Mouse (Mus musculus): ENCODE data around the gene Sec61a1. TPM values are rescaled to one million over a fixed set of nuclear protein-coding genes. Genes with fewer than 3 reads are reported as not detected.

Gene Sec61a1
- polyA plus RNA-seq (2015; fragmentation: Illumina TruSeq; extraction: RNeasy Lipid Tissue Mini Kit (QIAGEN cat#74804); ENCODE audit: insufficient read depth, low replicate concordance): 82.5 TPM

GRCm38 (mm10) chr6:88518404-88519263, at the start of gene Sec61a1:
Gene Sec61a1 (minus strand): TSS chr6:88518905.

GRCm38 (mm10) chr6:88465181-88465920, 53.4 kb downstream of the Sec61a1 start, which contains the start of gene Ruvbl1:
Gene Ruvbl1 (plus strand): TSS chr6:88465409.

Other genes starting within 250 kb of the Sec61a1 start
- gene Eefsec, start 72.4 kb downstream of the Sec61a1 start, polyA plus RNA-seq (2015; fragmentation: Illumina TruSeq; extraction: RNeasy Lipid Tissue Mini Kit (QIAGEN cat#74804); ENCODE audit: insufficient read depth, low replicate concordance): 18.1 TPM
- 37.0 TPM for gene Ruvbl1, start 53.5 kb downstream of the Sec61a1 start, polyA plus RNA-seq (2015; fragmentation: Illumina TruSeq; extraction: RNeasy Lipid Tissue Mini Kit (QIAGEN cat#74804); ENCODE audit: insufficient read depth, low replicate concordance)
- 1.9 TPM for gene Kbtbd12, start 119.0 kb upstream of the Sec61a1 start, polyA plus RNA-seq (2015; fragmentation: Illumina TruSeq; extraction: RNeasy Lipid Tissue Mini Kit (QIAGEN cat#74804); ENCODE audit: insufficient read depth, low replicate concordance)
- 12.0 TPM for gene Mgll, start 205.5 kb upstream of the Sec61a1 start, polyA plus RNA-seq (2015; fragmentation: Illumina TruSeq; extraction: RNeasy Lipid Tissue Mini Kit (QIAGEN cat#74804); ENCODE audit: insufficient read depth, low replicate concordance)